Mouse (Mus musculus): ENCODE measurements around the gene Cbs. TPM values are rescaled to one million over a fixed set of nuclear protein-coding genes. Genes with fewer than 3 reads are reported as not detected.

Cbs gene
- polyA plus RNA-seq, 1 experiment from 2014 or later, result 70.1 TPM

GRCm38 (mm10) chr17:31590846-31591245 lies 46.2 kb downstream of the Cbs start:
- Histone ChIP-seq H3K4me1 (ENCODE audit: insufficient read depth) (peaks cover 7% of the 10 kb centered on the region; the same call in 1 of the 2 replicates), H3K9ac (replicated peaks) (no peak overlapping the region), H3K36me3 (replicated peaks; ENCODE audit: insufficient read depth, low read length) (peaks cover 28% of the 10 kb centered on the region), H3K4me3 (ENCODE audit: low read depth, low read length) (no peak overlapping the region), H3K27me3 (ENCODE audit: insufficient read depth, low read length) (no peaks in the 10 kb centered on the region), H3K4me2 (ENCODE audit: low read depth, low read length) (no peak overlapping the region), H3K9me3 (ENCODE audit: low read length) (no peaks in the 10 kb centered on the region), H3K27ac (ENCODE audit: low read depth) (no peak overlapping the region)
- WGBS (ENCODE audit: insufficient replicate concordance), result 89% methylated on average over 11 of the region's 11 CpGs
- TF ChIP-seq CTCF (IDR thresholded peaks at IDR 0.05; ENCODE audit: low read depth) (no peak), EP300 (IDR thresholded peaks at IDR 0.05; ENCODE audit: low read depth) (no peak)
- ATAC-seq (no peak), DNase-seq (no peak)

- Histone ChIP-seq H3K4me2 (ENCODE audit: low read depth, low read length) (no peak overlapping the region), H3K27ac (ENCODE audit: low read depth) (0 out of 2 replicates have a peak overlapping the region, but pooled peaks have one; percentile 36), H3K4me1 (ENCODE audit: insufficient read depth) (no peaks in the 10 kb centered on the region), H3K9me3 (ENCODE audit: low read length) (no peaks in the 10 kb centered on the region), H3K4me3 (ENCODE audit: low read depth, low read length) (no peak overlapping the region), H3K27me3 (ENCODE audit: insufficient read depth, low read length) (no peaks in the 10 kb centered on the region), H3K9ac (replicated peaks) (no peak overlapping the region), H3K36me3 (replicated peaks; ENCODE audit: insufficient read depth, low read length) (peaks cover 23% of the 10 kb centered on the region)
- TF ChIP-seq EP300 (IDR thresholded peaks at IDR 0.05; ENCODE audit: low read depth) (no peak), CTCF (IDR thresholded peaks at IDR 0.05; ENCODE audit: low read depth) (no peak)
- no peak for ATAC-seq
- WGBS (ENCODE audit: insufficient replicate concordance), result 76% methylated on average over 4 of the region's 4 CpGs
- no peak for DNase-seq
These were observed 48.3 kb downstream of the Cbs start for GRCm38 (mm10) chr17:31588726-31589125.

- no peaks in the 10 kb centered on the region for H3K4me1 ChIP-seq (ENCODE audit: insufficient read depth)
- H3K4me3 ChIP-seq (ENCODE audit: low read depth, low read length), result no peak overlapping the region
- H3K27me3 ChIP-seq (ENCODE audit: insufficient read depth, low read length), result no peaks in the 10 kb centered on the region
- H3K36me3 ChIP-seq (replicated peaks; ENCODE audit: insufficient read depth, low read length), result peaks cover 23% of the 10 kb centered on the region
- H3K27ac ChIP-seq (ENCODE audit: low read depth), result peak overlapping the region; percentile 36; the same call in 1 of the 2 replicates
- no peak overlapping the region for H3K9ac ChIP-seq (replicated peaks)
- no peaks in the 10 kb centered on the region for H3K9me3 ChIP-seq (ENCODE audit: low read length)
- 48% methylated on average over 7 of the region's 7 CpGs for WGBS (ENCODE audit: insufficient replicate concordance)
- peak; percentile 71 for ATAC-seq
- DNase-seq, result no peak
- TF ChIP-seq CTCF (IDR thresholded peaks at IDR 0.05; ENCODE audit: low read depth), result no peak
- TF ChIP-seq EP300 (IDR thresholded peaks at IDR 0.05; ENCODE audit: low read depth), result no peak
- H3K4me2 ChIP-seq (ENCODE audit: low read depth, low read length), result no peak overlapping the region
These were observed 48.9 kb downstream of the Cbs start for GRCm38 (mm10) chr17:31588115-31588514.

- no peak overlapping the region for H3K4me2 ChIP-seq (ENCODE audit: low read depth, low read length)
- H3K4me1 ChIP-seq (ENCODE audit: insufficient read depth), result no peaks in the 10 kb centered on the region
- no peak overlapping the region for H3K27ac ChIP-seq (ENCODE audit: low read depth)
- no peak for ATAC-seq
- no peak overlapping the region for H3K9ac ChIP-seq (replicated peaks)
- no peak overlapping the region for H3K4me3 ChIP-seq (ENCODE audit: low read depth, low read length)
- no peak for DNase-seq
- H3K27me3 ChIP-seq (ENCODE audit: insufficient read depth, low read length), result no peaks in the 10 kb centered on the region
- TF ChIP-seq CTCF (IDR thresholded peaks at IDR 0.05; ENCODE audit: low read depth) (no peak), EP300 (IDR thresholded peaks at IDR 0.05; ENCODE audit: low read depth) (no peak)
- H3K36me3 ChIP-seq (replicated peaks; ENCODE audit: insufficient read depth, low read length), result no peaks in the 10 kb centered on the region
- no peaks in the 10 kb centered on the region for H3K9me3 ChIP-seq (ENCODE audit: low read length)
- 83% methylated on average over 6 of the region's 6 CpGs for WGBS (ENCODE audit: insufficient replicate concordance)
These were observed 53.3 kb downstream of the Cbs start for GRCm38 (mm10) chr17:31583781-31584180.

- H3K4me3 ChIP-seq (ENCODE audit: low read depth, low read length), result no peak overlapping the region
- no peak overlapping the region for H3K27ac ChIP-seq (ENCODE audit: low read depth)
- H3K4me1 ChIP-seq (ENCODE audit: insufficient read depth), result no peaks in the 10 kb centered on the region
- DNase-seq, result no peak
- WGBS (ENCODE audit: insufficient replicate concordance), result 81% methylated on average over 3 of the region's 3 CpGs
- no peak overlapping the region for H3K9ac ChIP-seq (replicated peaks)
- H3K27me3 ChIP-seq (ENCODE audit: insufficient read depth, low read length), result no peaks in the 10 kb centered on the region
- ATAC-seq, result no peak
- TF ChIP-seq EP300 (IDR thresholded peaks at IDR 0.05; ENCODE audit: low read depth) (no peak), CTCF (IDR thresholded peaks at IDR 0.05; ENCODE audit: low read depth) (no peak)
- H3K36me3 ChIP-seq (replicated peaks; ENCODE audit: insufficient read depth, low read length), result no peaks in the 10 kb centered on the region
- no peak overlapping the region for H3K4me2 ChIP-seq (ENCODE audit: low read depth, low read length)
- H3K9me3 ChIP-seq (ENCODE audit: low read length), result no peaks in the 10 kb centered on the region
These were observed 53.9 kb downstream of the Cbs start for GRCm38 (mm10) chr17:31583185-31583584.

- DNase-seq (no peak), ATAC-seq (no peak)
- 80% methylated on average over 3 of the region's 3 CpGs for WGBS (ENCODE audit: insufficient replicate concordance)
These were observed 56.7 kb downstream of the Cbs start for GRCm38 (mm10) chr17:31580344-31580743.

More at GRCm38 (mm10) chr17:31580344-31580743, 56.7 kb downstream of the Cbs start:
- H3K9ac ChIP-seq (replicated peaks), result no peak overlapping the region
- TF ChIP-seq CTCF (IDR thresholded peaks at IDR 0.05; ENCODE audit: low read depth) (no peak), EP300 (IDR thresholded peaks at IDR 0.05; ENCODE audit: low read depth) (no peak)
- no peaks in the 10 kb centered on the region for H3K9me3 ChIP-seq (ENCODE audit: low read length)
- no peak overlapping the region for H3K4me2 ChIP-seq (ENCODE audit: low read depth, low read length)
- H3K27ac ChIP-seq (ENCODE audit: low read depth), result no peak overlapping the region
- H3K36me3 ChIP-seq (replicated peaks; ENCODE audit: insufficient read depth, low read length), result no peaks in the 10 kb centered on the region
- no peak overlapping the region for H3K4me3 ChIP-seq (ENCODE audit: low read depth, low read length)
- no peaks in the 10 kb centered on the region for H3K27me3 ChIP-seq (ENCODE audit: insufficient read depth, low read length)
- no peaks in the 10 kb centered on the region for H3K4me1 ChIP-seq (ENCODE audit: insufficient read depth)

Measured in liver, postnatal 0 days (tissue).